ENCODE assay signal across 8 mouse cellular contexts in genomic region chr5:24101446-24102140, GRCm38 (mm10). TPM values are rescaled to one million over a fixed set of nuclear protein-coding genes. Genes with fewer than 3 reads are reported as not detected.
DNase-seq lines count a peak whose midpoint lies in the region; ATAC-seq and TF ChIP-seq lines count a peak whose summit lies in the region.

No protein-coding gene starts in this region.

- H3K4me2 ChIP-seq in forebrain, embryonic 12.5 days: peak overlapping the region; percentile 54
- peak overlapping the region; percentile 84 for H3K4me2 ChIP-seq in liver, embryonic 12.5 days

- no peaks in the 10 kb centered on the region for H3K27me3 ChIP-seq in forebrain, embryonic 12.5 days
- H3K27me3 ChIP-seq in liver, embryonic 12.5 days (replicated peaks): no peaks in the 10 kb centered on the region; the same call in 1 of the 2 replicates

- H3K4me3 ChIP-seq in left cerebral cortex, adult 2 months: peak overlapping the region; percentile 77
- peak overlapping the region; percentile 99 for H3K4me3 ChIP-seq in bone marrow, adult 2 months (replicated peaks; ENCODE audit: control insufficient read depth, low read depth, low read length)
- H3K4me3 ChIP-seq in forebrain, embryonic 12.5 days (replicated peaks): peak overlapping the region; percentile 85
- H3K4me3 ChIP-seq in liver, embryonic 12.5 days: peak overlapping the region; percentile 90

- no peaks in the 10 kb centered on the region for H3K4me1 ChIP-seq in bone marrow, adult 2 months (ENCODE audit: control insufficient read depth, insufficient read depth, low read length)
- peaks cover 25% of the 10 kb centered on the region for H3K4me1 ChIP-seq in forebrain, embryonic 12.5 days
- H3K4me1 ChIP-seq in liver, embryonic 12.5 days: peaks cover 26% of the 10 kb centered on the region

- 25% methylated on average over 8 of the region's 8 CpGs for WGBS in bone marrow, adult 2 months
- WGBS in forebrain, embryonic 12.5 days: 5% methylated on average over 8 of the region's 8 CpGs
- 30% methylated on average over 8 of the region's 8 CpGs for WGBS in liver, embryonic 12.5 days (ENCODE audit: insufficient replicate concordance)

- peak overlapping the region; percentile 94 for H3K9ac ChIP-seq in forebrain, embryonic 12.5 days
- H3K9ac ChIP-seq in liver, embryonic 12.5 days: peak overlapping the region; percentile 99

- H3K27ac ChIP-seq in left cerebral cortex, adult 2 months: peak overlapping the region; percentile 95
- H3K27ac ChIP-seq in bone marrow, adult 2 months (ENCODE audit: control insufficient read depth, insufficient read depth, low read depth, low read length, poor library complexity): no peak overlapping the region
- H3K27ac ChIP-seq in forebrain, embryonic 12.5 days: peak overlapping the region; percentile 97
- peak overlapping the region; percentile 99 for H3K27ac ChIP-seq in liver, embryonic 12.5 days

- H3K36me3 ChIP-seq in forebrain, embryonic 12.5 days (replicated peaks): no peaks in the 10 kb centered on the region
- H3K36me3 ChIP-seq in liver, embryonic 12.5 days: 0 out of 2 replicates have a peak, but pooled peaks cover 7% of the 10 kb centered on the region

- DNase-seq in left cerebral cortex, adult 2 months (ENCODE audit: extremely low spot score in 1 of 2, low spot score in 2 of 2): no peak
- DNase-seq in left cerebral cortex, postnatal 36 days (ENCODE audit: low spot score in 2 of 2): no peak
- no peak for DNase-seq in adrenal gland, postnatal 25 days
- no peak for DNase-seq in right cerebral cortex, postnatal 25 days

- peak; percentile 32 for TF ChIP-seq CTCF in left cerebral cortex, adult 2 months (IDR thresholded peaks at IDR 0.05)
- TF ChIP-seq CTCF in bone marrow, adult 2 months (IDR thresholded peaks at IDR 0.05; ENCODE audit: control insufficient read depth, insufficient read depth, low read length): no peak

- H3K9me3 ChIP-seq in forebrain, embryonic 12.5 days: no peaks in the 10 kb centered on the region
- H3K9me3 ChIP-seq in liver, embryonic 12.5 days (replicated peaks): no peaks in the 10 kb centered on the region

- intact Hi-C loops in left cerebral cortex, adult 2 months (cut with DNase I): no loop called here
- intact Hi-C loops in left cerebral cortex, postnatal 36 days (cut with DNase I): loop anchor here (2.0 kb wide), 2 partner anchors 63 to 251 kb away; partner anchors contain the start of gene Nupl2

- TF ChIP-seq POLR2A in bone marrow, adult 2 months (IDR thresholded peaks at IDR 0.05; ENCODE audit: borderline replicate concordance, control insufficient read depth, low read depth, low read length): no peak

- no peak for ATAC-seq in forebrain, embryonic 12.5 days (ENCODE audit: low FRiP score)
- no peak for ATAC-seq in liver, embryonic 12.5 days
- no peak for ATAC-seq in granulocyte monocyte progenitor cell, adult 5-6 weeks (replicated peaks; ENCODE audit: poor library complexity, severe bottlenecking)

RNA-seq across cellular contexts. Expression of gene Klhl7, which starts 1.2 kb away (rescaled TPM):
- total RNA-seq in left cerebral cortex, adult 2 months (2021): 10 to 100 TPM; 88.2 TPM
- total RNA-seq in left cerebral cortex, postnatal 36 days (2021): 10 to 100 TPM; 79.7 to 97.1 TPM
- polyA plus RNA-seq in bone marrow, adult 2 months (2011; ENCODE audit: insufficient read depth, insufficient read length, low replicate concordance, missing spikeins): 6.7 and 10.6 TPM in 2 replicates
- 147 and 156 TPM in 2 replicates for polyA plus RNA-seq in forebrain, embryonic 12.5 days (2016; fragmentation: Nextera tagmentation; extraction: Ambion mirVana)
- polyA plus RNA-seq in liver, embryonic 12.5 days (2016; fragmentation: Nextera tagmentation; extraction: Ambion mirVana): 25.7 and 27.9 TPM in 2 replicates
- total RNA-seq in adrenal gland, postnatal 25 days (2021): 34.4 and 39.9 TPM in 2 replicates
- total RNA-seq in granulocyte monocyte progenitor cell, adult 5-6 weeks (2014; fragmentation: Nextera tagmentation): 10.5 and 21.3 TPM in 2 replicates
- total RNA-seq in granulocyte monocyte progenitor cell, adult 5-6 weeks (2017): 14.5 and 17.8 TPM in 2 replicates
